Mouse (Mus musculus): ENCODE data around the gene Pcbp3. TPM values are rescaled to one million over a fixed set of nuclear protein-coding genes. Genes with fewer than 3 reads are reported as not detected.

Pcbp3 gene
- polyA plus RNA-seq, 1 experiment from 2014 or later: 19.7 TPM

- peaks cover 12% of the 10 kb centered on the region; the same call in 1 of the 2 replicates for H3K4me1 ChIP-seq (ENCODE audit: control insufficient read depth, insufficient read depth, low read length)
- WGBS: 61% methylated on average over 1 of the region's 1 CpGs
- no peaks in the 10 kb centered on the region for H3K9me3 ChIP-seq (ENCODE audit: control insufficient read depth, low read length)
- 0 out of 2 replicates have a peak, but pooled peaks cover 3% of the 10 kb centered on the region for H3K36me3 ChIP-seq (ENCODE audit: control insufficient read depth, insufficient read depth, low read length)
- H3K27me3 ChIP-seq (ENCODE audit: control insufficient read depth, insufficient read depth, low read length): no peaks in the 10 kb centered on the region
- no peak overlapping the region for H3K9ac ChIP-seq (ENCODE audit: low read depth, low read length)
- no peak overlapping the region for H3K4me3 ChIP-seq (ENCODE audit: low read length)
- no peak for ATAC-seq (ENCODE audit: low FRiP score, low TSS enrichment)
- no peak overlapping the region for H3K27ac ChIP-seq (ENCODE audit: low read depth, low read length)
- H3K4me2 ChIP-seq (replicated peaks; ENCODE audit: low read depth, low read length): no peak overlapping the region
These were observed 170.2 kb downstream of the Pcbp3 start for GRCm38 (mm10) chr10:76791475-76791874.

GRCm38 (mm10) chr10:76789885-76790284, 171.8 kb downstream of the Pcbp3 start:
- H3K27me3 ChIP-seq (ENCODE audit: control insufficient read depth, insufficient read depth, low read length): no peaks in the 10 kb centered on the region
- H3K27ac ChIP-seq (ENCODE audit: low read depth, low read length): no peak overlapping the region
- H3K9me3 ChIP-seq (ENCODE audit: control insufficient read depth, low read length): no peaks in the 10 kb centered on the region
- 93% methylated on average over 4 of the region's 4 CpGs for WGBS
- no peak overlapping the region for H3K4me2 ChIP-seq (replicated peaks; ENCODE audit: low read depth, low read length)
- 0 out of 2 replicates have a peak, but pooled peaks cover 4% of the 10 kb centered on the region for H3K4me1 ChIP-seq (ENCODE audit: control insufficient read depth, insufficient read depth, low read length)
- no peak overlapping the region for H3K4me3 ChIP-seq (ENCODE audit: low read length)
- no peak for ATAC-seq (ENCODE audit: low FRiP score, low TSS enrichment)
- 0 out of 2 replicates have a peak, but pooled peaks cover 3% of the 10 kb centered on the region for H3K36me3 ChIP-seq (ENCODE audit: control insufficient read depth, insufficient read depth, low read length)
- H3K9ac ChIP-seq (ENCODE audit: low read depth, low read length): no peak overlapping the region

GRCm38 (mm10) chr10:76785312-76785711, 176.4 kb downstream of the Pcbp3 start:
- WGBS: 86% methylated on average over 6 of the region's 6 CpGs

GRCm38 (mm10) chr10:76779225-76779624, 182.5 kb downstream of the Pcbp3 start:
- Histone ChIP-seq H3K36me3 (ENCODE audit: control insufficient read depth, insufficient read depth, low read length) (no peaks in the 10 kb centered on the region), H3K27ac (ENCODE audit: low read depth, low read length) (no peak overlapping the region), H3K9me3 (ENCODE audit: control insufficient read depth, low read length) (no peaks in the 10 kb centered on the region), H3K27me3 (ENCODE audit: control insufficient read depth, insufficient read depth, low read length) (no peaks in the 10 kb centered on the region), H3K4me2 (replicated peaks; ENCODE audit: low read depth, low read length) (no peak overlapping the region), H3K4me3 (ENCODE audit: low read length) (no peak overlapping the region), H3K9ac (ENCODE audit: low read depth, low read length) (no peak overlapping the region), H3K4me1 (ENCODE audit: control insufficient read depth, insufficient read depth, low read length) (no peaks in the 10 kb centered on the region)
- no peak for ATAC-seq (ENCODE audit: low FRiP score, low TSS enrichment)
- 93% methylated on average over 5 of the region's 5 CpGs for WGBS

More at GRCm38 (mm10) chr10:76785312-76785711, 176.4 kb downstream of the Pcbp3 start:
- ATAC-seq (ENCODE audit: low FRiP score, low TSS enrichment): no peak
- Histone ChIP-seq H3K36me3 (ENCODE audit: control insufficient read depth, insufficient read depth, low read length) (0 out of 2 replicates have a peak, but pooled peaks cover 3% of the 10 kb centered on the region), H3K27ac (ENCODE audit: low read depth, low read length) (no peak overlapping the region), H3K27me3 (ENCODE audit: control insufficient read depth, insufficient read depth, low read length) (no peaks in the 10 kb centered on the region), H3K9me3 (ENCODE audit: control insufficient read depth, low read length) (no peaks in the 10 kb centered on the region), H3K9ac (ENCODE audit: low read depth, low read length) (no peak overlapping the region), H3K4me2 (replicated peaks; ENCODE audit: low read depth, low read length) (no peak overlapping the region), H3K4me1 (ENCODE audit: control insufficient read depth, insufficient read depth, low read length) (no peaks in the 10 kb centered on the region), H3K4me3 (ENCODE audit: low read length) (no peak overlapping the region)

GRCm38 (mm10) chr10:76771624-76772023, 190.1 kb downstream of the Pcbp3 start:
- Histone ChIP-seq H3K27ac (ENCODE audit: low read depth, low read length) (no peak overlapping the region), H3K36me3 (ENCODE audit: control insufficient read depth, insufficient read depth, low read length) (no peaks in the 10 kb centered on the region), H3K9me3 (ENCODE audit: control insufficient read depth, low read length) (no peaks in the 10 kb centered on the region), H3K27me3 (ENCODE audit: control insufficient read depth, insufficient read depth, low read length) (no peaks in the 10 kb centered on the region), H3K9ac (ENCODE audit: low read depth, low read length) (no peak overlapping the region), H3K4me2 (replicated peaks; ENCODE audit: low read depth, low read length) (no peak overlapping the region), H3K4me1 (ENCODE audit: control insufficient read depth, insufficient read depth, low read length) (no peaks in the 10 kb centered on the region), H3K4me3 (ENCODE audit: low read length) (no peak overlapping the region)
- 95% methylated on average over 3 of the region's 3 CpGs for WGBS
- no peak for ATAC-seq (ENCODE audit: low FRiP score, low TSS enrichment)

- Histone ChIP-seq H3K36me3 (ENCODE audit: control insufficient read depth, insufficient read depth, low read length) (no peaks in the 10 kb centered on the region), H3K4me2 (replicated peaks; ENCODE audit: low read depth, low read length) (no peak overlapping the region), H3K9ac (ENCODE audit: low read depth, low read length) (no peak overlapping the region), H3K27me3 (ENCODE audit: control insufficient read depth, insufficient read depth, low read length) (no peaks in the 10 kb centered on the region), H3K9me3 (ENCODE audit: control insufficient read depth, low read length) (no peaks in the 10 kb centered on the region), H3K27ac (ENCODE audit: low read depth, low read length) (no peak overlapping the region), H3K4me1 (ENCODE audit: control insufficient read depth, insufficient read depth, low read length) (no peaks in the 10 kb centered on the region), H3K4me3 (ENCODE audit: low read length) (no peak overlapping the region)
- ATAC-seq (ENCODE audit: low FRiP score, low TSS enrichment): no peak
- WGBS: 61% methylated on average over 5 of the region's 5 CpGs
These were observed 190.6 kb downstream of the Pcbp3 start for GRCm38 (mm10) chr10:76771086-76771485.

- Histone ChIP-seq H3K4me2 (replicated peaks; ENCODE audit: low read depth, low read length) (no peak overlapping the region), H3K36me3 (ENCODE audit: control insufficient read depth, insufficient read depth, low read length) (no peaks in the 10 kb centered on the region), H3K27ac (ENCODE audit: low read depth, low read length) (no peak overlapping the region), H3K9me3 (ENCODE audit: control insufficient read depth, low read length) (no peaks in the 10 kb centered on the region), H3K4me1 (ENCODE audit: control insufficient read depth, insufficient read depth, low read length) (no peaks in the 10 kb centered on the region), H3K4me3 (ENCODE audit: low read length) (no peak overlapping the region), H3K27me3 (ENCODE audit: control insufficient read depth, insufficient read depth, low read length) (no peaks in the 10 kb centered on the region), H3K9ac (ENCODE audit: low read depth, low read length) (no peak overlapping the region)
- no peak for ATAC-seq (ENCODE audit: low FRiP score, low TSS enrichment)
- 96% methylated on average over 6 of the region's 6 CpGs for WGBS
These were observed 192.1 kb downstream of the Pcbp3 start for GRCm38 (mm10) chr10:76769581-76769980.

GRCm38 (mm10) chr10:76766196-76766595, 195.5 kb downstream of the Pcbp3 start:
- no peak overlapping the region for H3K27ac ChIP-seq (ENCODE audit: low read depth, low read length)
- ATAC-seq (ENCODE audit: low FRiP score, low TSS enrichment): no peak
- H3K9me3 ChIP-seq (ENCODE audit: control insufficient read depth, low read length): no peaks in the 10 kb centered on the region
- WGBS: 94% methylated on average over 1 of the region's 1 CpGs
- H3K4me3 ChIP-seq (ENCODE audit: low read length): no peak overlapping the region
- no peak overlapping the region for H3K4me2 ChIP-seq (replicated peaks; ENCODE audit: low read depth, low read length)
- no peaks in the 10 kb centered on the region for H3K27me3 ChIP-seq (ENCODE audit: control insufficient read depth, insufficient read depth, low read length)
- H3K9ac ChIP-seq (ENCODE audit: low read depth, low read length): no peak overlapping the region
- no peaks in the 10 kb centered on the region for H3K4me1 ChIP-seq (ENCODE audit: control insufficient read depth, insufficient read depth, low read length)
- H3K36me3 ChIP-seq (ENCODE audit: control insufficient read depth, insufficient read depth, low read length): no peaks in the 10 kb centered on the region; the same call in 1 of the 2 replicates

- Histone ChIP-seq H3K27me3 (ENCODE audit: control insufficient read depth, insufficient read depth, low read length) (no peaks in the 10 kb centered on the region), H3K4me3 (ENCODE audit: low read length) (no peak overlapping the region), H3K9ac (ENCODE audit: low read depth, low read length) (no peak overlapping the region), H3K4me1 (ENCODE audit: control insufficient read depth, insufficient read depth, low read length) (no peaks in the 10 kb centered on the region), H3K36me3 (ENCODE audit: control insufficient read depth, insufficient read depth, low read length) (no peaks in the 10 kb centered on the region; the same call in 1 of the 2 replicates), H3K4me2 (replicated peaks; ENCODE audit: low read depth, low read length) (no peak overlapping the region), H3K27ac (ENCODE audit: low read depth, low read length) (no peak overlapping the region), H3K9me3 (ENCODE audit: control insufficient read depth, low read length) (no peaks in the 10 kb centered on the region)
- WGBS: 94% methylated on average over 4 of the region's 4 CpGs
- ATAC-seq (ENCODE audit: low FRiP score, low TSS enrichment): no peak
These were observed 196.8 kb downstream of the Pcbp3 start for GRCm38 (mm10) chr10:76764927-76765326.

Measured in kidney, embryonic 14.5 days (tissue).